Mouse (Mus musculus): ENCODE data around the gene Rps6ka5.

GRCm38 (mm10) chr12:100509615-100510282 lies 217.0 kb downstream of the Rps6ka5 start:
- TF ChIP-seq CTCF (IDR thresholded peaks at IDR 0.05; ENCODE audit: borderline replicate concordance, control insufficient read depth, extremely low read depth, insufficient read depth, low read length, poor library complexity): no peak
- TF ChIP-seq POLR2A (IDR thresholded peaks at IDR 0.05; ENCODE audit: control insufficient read depth, extremely low read depth, insufficient read depth, low read length, poor library complexity): no peak
